17 mouse cellular contexts compared by ENCODE assay signal in genomic region chr10:119270384-119270985, GRCm38 (mm10). TPM values are rescaled to one million over a fixed set of nuclear protein-coding genes. Genes with fewer than 3 reads are reported as not detected.
DNase-seq lines count a peak whose midpoint lies in the region; ATAC-seq and TF ChIP-seq lines count a peak whose summit lies in the region.
"Had no signal": no experiment of that assay in that cellular context is flagged by ENCODE, and none has a peak within 500 bp of the region (broad histone marks: within the 10 kb centered on the region; RNA-seq: fewer than 3 reads in every experiment).

No protein-coding gene starts in this region.

- no peak overlapping the region for H3K4me3 ChIP-seq in hindbrain, embryonic 10.5 days
- H3K4me3 ChIP-seq in hindbrain, embryonic 16.5 days (ENCODE audit: low read length): no peak overlapping the region
- H3K4me3 ChIP-seq in embryonic facial prominence, embryonic 11.5 days (ENCODE audit: low read depth, low read length): no peak overlapping the region
- H3K4me3 ChIP-seq in midbrain, embryonic 13.5 days (replicated peaks): no peak overlapping the region
- H3K4me3 ChIP-seq in cerebellum, adult 2 months (replicated peaks; ENCODE audit: insufficient read depth, low read depth, low read length): no peak overlapping the region
- H3K4me3 ChIP-seq: heart, embryonic 12.5 days; liver, embryonic 12.5 days; megakaryocyte, embryonic 14.5 days had no signal

- no peaks in the 10 kb centered on the region for H3K9me3 ChIP-seq in hindbrain, embryonic 10.5 days
- no peaks in the 10 kb centered on the region for H3K9me3 ChIP-seq in hindbrain, embryonic 16.5 days (ENCODE audit: control insufficient read depth, low read length)
- no peaks in the 10 kb centered on the region for H3K9me3 ChIP-seq in embryonic facial prominence, embryonic 11.5 days (replicated peaks; ENCODE audit: control insufficient read depth, low read length)
- no peaks in the 10 kb centered on the region for H3K9me3 ChIP-seq in midbrain, embryonic 13.5 days
- H3K9me3 ChIP-seq: G1E; liver, embryonic 12.5 days had no signal

- peak; percentile 36 for DNase-seq in hindbrain, embryonic 10.5 days (ENCODE audit: low spot score)
- DNase-seq in R1 (ENCODE audit: low read depth, low spot score): peak; percentile 41
- DNase-seq in embryonic facial prominence, embryonic 11.5 days (ENCODE audit: low spot score): peak; percentile 43
- DNase-seq in kidney, postnatal 36 days: no peak
- DNase-seq in cerebellum, adult 2 months: no peak
- DNase-seq in left cerebral cortex, postnatal 25 days (ENCODE audit: low spot score in 2 of 2): no peak
- DNase-seq: adrenal gland, postnatal 36 days; cerebellum, postnatal 36 days; gastrocnemius, postnatal 36 days; kidney, adult 8-10 months had no signal

- ATAC-seq in hindbrain, embryonic 16.5 days: no peak
- ATAC-seq in embryonic facial prominence, embryonic 11.5 days (replicated peaks; ENCODE audit: insufficient number of reproducible peaks, low FRiP score, low TSS enrichment, low read depth): peak; percentile 67
- ATAC-seq in midbrain, embryonic 13.5 days: peak; percentile 82
- ATAC-seq: liver, embryonic 12.5 days had no signal

- H3K27me3 ChIP-seq in hindbrain, embryonic 10.5 days (ENCODE audit: insufficient read depth, poor library complexity, severe bottlenecking): no peaks in the 10 kb centered on the region
- no peaks in the 10 kb centered on the region for H3K27me3 ChIP-seq in hindbrain, embryonic 16.5 days (replicated peaks; ENCODE audit: control insufficient read depth, insufficient read depth, low read length)
- no peaks in the 10 kb centered on the region for H3K27me3 ChIP-seq in embryonic facial prominence, embryonic 11.5 days (ENCODE audit: control insufficient read depth, insufficient read depth, low read length)
- H3K27me3 ChIP-seq in midbrain, embryonic 13.5 days: no peaks in the 10 kb centered on the region
- H3K27me3 ChIP-seq in cerebellum, adult 2 months (ENCODE audit: control insufficient read depth, insufficient read depth, low read length): no peaks in the 10 kb centered on the region
- H3K27me3 ChIP-seq: heart, embryonic 12.5 days; liver, embryonic 12.5 days; megakaryocyte, embryonic 14.5 days had no signal

- H3K9ac ChIP-seq in hindbrain, embryonic 16.5 days (ENCODE audit: low read depth, low read length): no peak overlapping the region
- H3K9ac ChIP-seq in embryonic facial prominence, embryonic 11.5 days (replicated peaks; ENCODE audit: low read length): no peak overlapping the region
- H3K9ac ChIP-seq in midbrain, embryonic 13.5 days (replicated peaks): no peak overlapping the region
- H3K9ac ChIP-seq: heart, embryonic 12.5 days; hindbrain, embryonic 14.5 days; liver, embryonic 12.5 days had no signal

- H3K36me3 ChIP-seq in hindbrain, embryonic 10.5 days: no peaks in the 10 kb centered on the region
- no peaks in the 10 kb centered on the region for H3K36me3 ChIP-seq in hindbrain, embryonic 16.5 days (ENCODE audit: control insufficient read depth, insufficient read depth, low read length)
- no peaks in the 10 kb centered on the region for H3K36me3 ChIP-seq in embryonic facial prominence, embryonic 11.5 days (replicated peaks; ENCODE audit: control insufficient read depth, insufficient read depth, low read depth, low read length)
- no peaks in the 10 kb centered on the region for H3K36me3 ChIP-seq in midbrain, embryonic 13.5 days
- H3K36me3 ChIP-seq: G1E; heart, embryonic 12.5 days; liver, embryonic 12.5 days had no signal

- no peak for TF ChIP-seq POLR2A in cerebellum, adult 2 months (IDR thresholded peaks at IDR 0.05; ENCODE audit: borderline replicate concordance, insufficient read depth, low read length)

- H3K4me2 ChIP-seq in hindbrain, embryonic 16.5 days (ENCODE audit: low read length): no peak overlapping the region
- H3K4me2 ChIP-seq in embryonic facial prominence, embryonic 11.5 days (ENCODE audit: low read depth, low read length): no peak overlapping the region
- H3K4me2 ChIP-seq in midbrain, embryonic 13.5 days (replicated peaks): no peak overlapping the region
- H3K4me2 ChIP-seq: heart, embryonic 12.5 days; hindbrain, embryonic 14.5 days; liver, embryonic 12.5 days had no signal

- WGBS in hindbrain, embryonic 10.5 days: 55% methylated on average over 12 of the region's 12 CpGs
- 50% methylated on average over 12 of the region's 12 CpGs for WGBS in hindbrain, embryonic 16.5 days
- 61% methylated on average over 12 of the region's 12 CpGs for WGBS in embryonic facial prominence, embryonic 11.5 days
- 34% methylated on average over 12 of the region's 12 CpGs for WGBS in midbrain, embryonic 13.5 days
- 20% methylated on average over 12 of the region's 12 CpGs for WGBS in cerebellum, adult 2 months

- intact Hi-C loops in left cerebral cortex, postnatal 25 days (cut with DNase I): no loop called here

- H3K4me1 ChIP-seq in hindbrain, embryonic 10.5 days (replicated peaks): peaks cover 13% of the 10 kb centered on the region
- no peaks in the 10 kb centered on the region for H3K4me1 ChIP-seq in hindbrain, embryonic 16.5 days (ENCODE audit: control insufficient read depth, insufficient read depth, low read depth, low read length)
- no peaks in the 10 kb centered on the region for H3K4me1 ChIP-seq in embryonic facial prominence, embryonic 11.5 days (ENCODE audit: control insufficient read depth, insufficient read depth, low read length)
- H3K4me1 ChIP-seq in midbrain, embryonic 13.5 days (replicated peaks): peaks cover 7% of the 10 kb centered on the region
- H3K4me1 ChIP-seq in cerebellum, adult 2 months (ENCODE audit: control insufficient read depth, insufficient read depth, low read length): no peaks in the 10 kb centered on the region; the same call in 1 of the 2 replicates
- H3K4me1 ChIP-seq: heart, embryonic 12.5 days; liver, embryonic 12.5 days; megakaryocyte, embryonic 14.5 days had no signal

- H3K27ac ChIP-seq in hindbrain, embryonic 10.5 days: peak overlapping the region; percentile 35
- no peak overlapping the region for H3K27ac ChIP-seq in hindbrain, embryonic 16.5 days (ENCODE audit: low read depth, low read length)
- H3K27ac ChIP-seq in embryonic facial prominence, embryonic 11.5 days (replicated peaks; ENCODE audit: low read depth, low read length): no peak overlapping the region
- no peak overlapping the region for H3K27ac ChIP-seq in midbrain, embryonic 13.5 days
- no peak overlapping the region for H3K27ac ChIP-seq in cerebellum, adult 2 months (ENCODE audit: insufficient read depth, low read length)
- H3K27ac ChIP-seq: hindbrain, embryonic 14.5 days; liver, embryonic 12.5 days had no signal

- TF ChIP-seq CTCF in cerebellum, adult 2 months (IDR thresholded peaks at IDR 0.05; ENCODE audit: borderline replicate concordance, insufficient read depth, low read depth, low read length): no peak

RNA-seq across cellular contexts. Expression of gene Cand1, which starts 30.6 kb away (rescaled TPM):
- 82.6 and 96.5 TPM in 2 replicates for polyA plus RNA-seq in hindbrain, embryonic 10.5 days (2016; fragmentation: Nextera tagmentation; extraction: Ambion mirVana)
- 36.2 and 45.6 TPM in 2 replicates for polyA plus RNA-seq in hindbrain, embryonic 16.5 days (2015; fragmentation: Nextera tagmentation; extraction: Ambion mirVana)
- polyA plus RNA-seq in embryonic facial prominence, embryonic 11.5 days (2014; fragmentation: Nextera tagmentation; extraction: Ambion mirVana): 127 and 134 TPM in 2 replicates
- polyA plus RNA-seq in midbrain, embryonic 13.5 days (2015; fragmentation: Nextera tagmentation; extraction: Ambion mirVana): 46.2 and 55.9 TPM in 2 replicates
- 35.8 and 38.8 TPM in 2 replicates for polyA plus RNA-seq in cerebellum, adult 2 months (2012; rRNA removed)
- total RNA-seq in left cerebral cortex, postnatal 25 days (2021): 100 to 1,000 TPM; 146 to 151 TPM

Comparison
In these comparisons a context has a peak if more than half of its experiments do, and no peak if none do; other contexts are left out.
1. DNase-seq: peak in hindbrain, embryonic 10.5 days (single experiment), R1 (single experiment) and embryonic facial prominence, embryonic 11.5 days (single experiment); none in kidney, postnatal 36 days (0 of 2), cerebellum, adult 2 months (0 of 2) and left cerebral cortex, postnatal 25 days (0 of 2).